Mouse (Mus musculus) E14TG2a.4 (cell line): ENCODE measurements around the gene Slc38a7.

Experiments used
- CTCF ChIP-seq: conservative IDR thresholded peaks from 2 replicates; pipeline ENCODE4 v1.5.1; 2014; ENCODE audit warnings: low read length
- POU5F1 ChIP-seq: IDR thresholded peaks from 2 replicates; pipeline ENCODE4 v1.6.1; 2014; ENCODE audit warnings: low read length, borderline replicate concordance

- TF ChIP-seq CTCF: no peak
- no peak for TF ChIP-seq POU5F1
Measured at GRCm38 (mm10) chr8:95893701-95894100, 40.4 kb upstream of the Slc38a7 start.
